Mouse (Mus musculus): ENCODE measurements around the gene Dag1.
"Not testable (repeated sequence)": the region's sequence is repeated elsewhere in the genome, so short reads cannot be mapped to it uniquely, and the experiment has no call there.

The Dag1 gene

GRCm38 (mm10) chr9:108272691-108273090, 8.9 kb upstream of the Dag1 start:
- no peak for DNase-seq

GRCm38 (mm10) chr9:108271941-108272340, 8.2 kb upstream of the Dag1 start:
- DNase-seq, result no peak

DNA sequence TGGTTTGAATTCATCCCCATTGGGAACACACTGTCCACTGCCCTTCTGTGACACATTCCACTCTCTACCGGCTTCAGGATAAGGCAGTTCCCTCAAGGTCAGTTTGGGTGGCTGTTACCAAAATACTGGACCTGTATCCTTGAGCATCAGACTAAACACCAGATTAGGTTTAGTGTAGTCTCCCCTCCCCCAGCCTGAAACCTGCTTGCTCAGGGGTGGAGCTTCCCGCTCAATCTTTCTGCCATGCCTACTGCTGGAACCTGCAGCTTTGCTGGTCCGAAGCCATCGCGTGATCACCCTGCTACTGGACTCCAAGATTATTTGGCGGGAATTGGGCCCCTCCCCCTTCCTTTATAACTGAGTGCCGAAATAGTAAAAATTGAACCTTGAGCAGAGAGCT, 4.9 kb upstream of the Dag1 start:
- DNase-seq, result not testable (repeated sequence)

DNA sequence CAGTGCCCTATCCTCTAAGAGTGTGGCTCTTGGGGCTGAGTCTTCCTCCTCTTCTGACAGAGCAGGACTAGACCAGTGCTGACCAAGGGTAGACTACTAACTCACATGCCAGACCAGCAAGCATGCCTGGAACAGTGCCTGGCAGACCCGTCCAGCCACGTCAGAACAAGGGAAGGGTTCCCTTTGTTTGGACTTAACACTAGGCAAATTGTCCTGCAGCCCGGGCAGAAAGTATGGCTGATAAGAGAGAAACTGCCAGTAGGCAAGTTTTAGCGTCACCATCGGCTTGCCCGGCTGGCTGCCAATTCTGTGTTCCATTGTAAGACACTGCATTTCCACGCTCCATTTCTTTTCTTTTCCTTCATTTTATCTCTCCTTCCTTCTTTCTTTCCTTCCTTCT, 3.9 kb upstream of the Dag1 start:
- no peak for DNase-seq

GRCm38 (mm10) chr9:108266261-108266935, 2.6 kb upstream of the Dag1 start:
- DNase-seq, result no peak

DNA sequence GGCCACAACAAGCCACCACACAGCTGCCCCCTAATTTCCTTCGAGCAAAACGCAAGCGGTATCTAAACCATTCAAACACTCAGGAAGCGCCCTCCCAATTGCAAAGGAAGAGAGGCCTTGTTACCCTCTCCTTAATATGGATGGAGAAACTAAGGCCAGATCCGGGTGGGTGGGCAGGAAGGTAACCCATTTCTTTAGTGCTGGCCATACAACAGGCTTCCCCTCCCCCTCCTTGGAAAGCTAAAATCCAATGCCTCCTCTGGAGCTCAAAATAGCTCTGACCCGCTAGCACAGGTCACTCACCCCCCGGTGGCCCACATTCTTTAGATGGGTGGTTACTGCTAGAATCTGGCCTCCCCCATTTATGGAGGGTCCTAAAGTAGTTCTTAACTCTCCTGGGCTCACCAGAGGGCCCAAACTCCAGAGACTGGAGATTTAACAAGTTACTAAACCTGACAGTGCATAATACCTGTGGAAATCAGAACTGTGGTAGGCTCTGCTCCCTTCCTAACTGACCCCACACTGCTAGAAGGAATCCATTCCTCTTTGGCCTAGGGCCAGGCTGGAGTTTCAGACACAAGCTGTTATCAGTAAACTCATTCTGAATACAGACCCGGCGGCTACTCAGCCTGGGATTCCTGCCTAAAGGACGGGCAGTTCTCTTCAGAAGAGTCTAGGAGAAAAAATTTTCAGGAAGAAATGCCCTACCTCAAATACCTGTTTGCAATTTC, 598 bp upstream of the Dag1 start:
- peak; percentile 21 for DNase-seq

- DNase-seq, result peak; percentile 50
Measured at GRCm38 (mm10) chr9:108263131-108263681, 552 bp downstream of the Dag1 start.

GRCm38 (mm10) chr9:108262494-108263049, 1.2 kb downstream of the Dag1 start:
- no peak for DNase-seq

DNA sequence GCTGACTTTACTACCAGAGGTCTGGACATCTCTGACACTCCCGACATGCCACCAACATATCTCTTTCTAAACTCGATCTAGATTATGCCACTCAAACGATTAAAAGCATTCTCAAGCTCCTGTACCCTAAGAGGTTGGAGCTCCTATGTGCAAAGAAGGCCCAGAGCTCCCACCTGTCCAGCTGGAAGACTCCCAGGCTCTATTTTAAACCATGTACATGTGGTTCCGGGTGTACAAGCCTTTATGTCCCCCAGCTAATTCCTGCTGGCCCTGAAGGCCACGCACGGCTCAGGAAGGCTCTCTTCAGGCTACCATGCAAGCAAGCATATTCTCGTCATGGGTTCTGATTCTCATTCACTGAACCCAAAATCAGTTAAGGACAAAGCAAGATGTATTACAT, 1.9 kb downstream of the Dag1 start:
- no peak for DNase-seq

- no peak for DNase-seq
Measured at GRCm38 (mm10) chr9:108260526-108260925, 3.2 kb downstream of the Dag1 start.

DNA sequence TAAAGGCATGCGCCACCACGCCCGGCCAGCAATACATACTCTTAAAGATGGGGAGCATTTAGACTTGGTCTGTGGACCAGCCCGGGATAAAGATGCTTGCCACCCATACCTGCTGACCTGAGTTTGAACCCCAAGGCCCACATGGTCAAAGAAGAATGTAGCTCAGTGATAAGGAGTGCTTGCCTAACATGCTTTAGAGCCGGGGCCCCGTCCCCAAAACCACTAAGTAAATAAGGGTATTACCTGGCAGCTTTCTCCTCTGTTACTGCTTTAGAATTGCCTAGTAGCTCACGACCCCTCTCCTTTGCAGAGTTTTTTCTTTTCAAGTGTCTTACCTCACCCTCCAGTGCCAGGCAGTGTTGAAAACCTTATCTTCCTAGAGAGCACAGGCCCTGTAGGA, 11.0 kb downstream of the Dag1 start:
- no peak for DNase-seq

DNA sequence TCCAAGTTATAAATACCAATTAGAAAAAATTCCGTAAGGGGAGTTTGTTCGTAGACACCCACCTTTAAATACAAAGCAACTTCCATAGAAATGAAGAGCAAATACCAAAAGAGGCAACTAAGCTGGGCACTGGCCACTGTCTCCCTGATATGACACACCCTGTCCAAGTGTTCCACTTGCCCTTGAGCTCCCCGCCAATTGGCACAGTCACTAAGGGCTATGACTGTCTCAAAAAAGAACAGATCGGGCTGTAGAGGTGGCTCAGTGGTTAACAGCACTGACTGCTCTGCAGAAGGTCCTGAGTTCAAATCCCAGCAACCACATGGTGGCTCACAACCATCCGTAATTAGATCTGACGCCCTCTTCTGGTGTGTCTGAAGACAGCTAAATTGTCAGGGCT, 11.9 kb downstream of the Dag1 start:
- DNase-seq, result no peak

GRCm38 (mm10) chr9:108248957-108249356, 14.8 kb downstream of the Dag1 start:
- no peak for DNase-seq

- DNase-seq, result no peak
Measured at GRCm38 (mm10) chr9:108244984-108245383, 18.8 kb downstream of the Dag1 start.

- DNase-seq, result no peak
Measured at GRCm38 (mm10) chr9:108244540-108244939, 19.2 kb downstream of the Dag1 start.

DNA sequence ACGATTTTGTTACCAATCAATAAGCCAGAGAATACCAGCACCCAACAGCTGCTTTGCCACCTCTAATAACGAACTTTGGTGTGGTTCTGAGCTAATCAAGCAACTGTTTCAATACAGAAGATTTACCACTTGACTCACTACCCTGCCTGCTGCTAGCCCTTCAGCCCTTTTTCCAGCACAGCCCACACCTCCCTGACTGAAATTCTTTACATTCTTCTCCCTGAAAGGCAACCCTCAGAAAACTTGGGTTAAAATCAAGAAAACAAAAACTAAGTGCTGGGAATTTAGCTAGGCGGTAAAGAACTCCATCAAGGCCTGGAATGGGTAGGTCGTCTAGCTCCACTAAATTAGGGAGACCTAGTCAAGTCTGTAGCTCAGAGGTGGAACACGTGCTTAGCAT, 23.8 kb downstream of the Dag1 start:
- DNase-seq, result no peak

DNA sequence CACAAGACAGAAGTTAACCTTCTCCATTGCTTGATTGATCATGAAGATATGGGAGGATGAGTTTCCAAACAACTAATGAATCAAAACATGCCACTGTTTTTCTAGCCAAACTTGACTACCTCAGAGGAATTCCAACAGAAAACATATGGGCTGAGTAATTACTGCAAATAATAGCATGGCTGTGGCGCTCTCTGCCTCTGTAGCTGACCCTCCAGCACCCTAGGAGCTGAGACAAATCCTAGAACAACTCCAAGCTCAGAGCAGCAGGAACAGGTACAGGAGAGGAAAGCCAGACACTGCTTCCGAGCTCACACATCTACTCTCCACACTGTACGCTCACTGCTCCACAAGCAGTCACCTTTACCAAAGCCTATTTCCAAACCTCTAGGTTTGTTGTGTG, 24.9 kb downstream of the Dag1 start:
- no peak for DNase-seq

DNA sequence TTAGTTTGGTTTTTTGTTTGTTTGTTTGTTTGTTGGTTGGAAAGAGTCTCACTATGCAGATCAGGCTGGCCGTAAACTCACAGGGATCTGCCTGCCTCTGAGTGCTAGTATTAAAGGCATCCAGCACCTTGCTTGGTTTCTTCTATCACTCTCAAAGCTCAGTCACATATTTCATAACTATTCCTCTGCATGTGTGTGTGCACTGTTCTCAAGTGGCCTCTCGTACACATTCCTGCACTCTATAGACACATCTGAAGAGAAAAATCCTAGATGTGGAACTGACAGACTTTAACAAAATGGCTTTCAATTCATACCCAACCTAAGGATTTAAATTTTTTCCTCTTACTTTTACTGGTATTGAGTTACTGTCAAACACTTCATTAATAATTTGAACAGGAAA, 25.4 kb downstream of the Dag1 start:
- no peak for DNase-seq

DNA sequence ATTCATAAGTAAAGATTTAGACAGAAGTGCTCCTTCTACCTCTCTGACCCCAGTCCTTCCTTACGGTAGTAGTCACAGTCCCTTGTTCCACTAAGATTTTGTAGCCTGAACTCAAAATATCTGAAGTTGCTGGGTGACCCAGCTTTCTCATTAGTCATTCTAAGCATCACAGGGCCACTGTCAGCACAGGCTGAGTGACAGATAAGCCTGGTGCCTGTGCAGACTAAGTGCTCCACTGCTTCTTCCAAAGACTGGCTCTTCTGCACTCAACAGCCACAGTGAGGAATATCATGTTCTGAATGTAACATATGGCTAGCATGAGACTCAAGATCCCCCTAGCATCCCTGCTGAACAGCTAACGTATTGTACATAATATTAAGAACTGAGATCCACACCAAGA, 29.1 kb downstream of the Dag1 start:
- DNase-seq, result no peak

DNA sequence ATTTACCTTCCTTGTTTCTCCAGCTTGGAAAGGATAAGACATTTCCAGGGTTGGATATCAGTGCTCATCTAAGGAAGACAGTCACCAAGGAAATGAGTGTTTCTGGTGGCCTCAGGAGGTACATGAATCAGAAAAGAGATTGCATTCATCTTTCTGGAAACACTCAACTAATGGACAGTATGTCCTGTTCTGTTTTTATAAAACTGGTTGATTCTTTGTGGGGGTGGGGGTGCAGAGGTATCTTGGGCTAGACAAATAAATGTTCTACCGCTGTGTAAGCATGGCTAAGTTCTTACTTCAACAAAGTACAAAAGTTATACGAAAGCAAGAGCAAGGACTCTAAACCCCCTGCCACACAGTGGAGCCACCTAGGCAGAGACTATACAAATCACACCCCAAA, 30.9 kb downstream of the Dag1 start:
- DNase-seq, result no peak

GRCm38 (mm10) chr9:108227911-108228649, 35.7 kb downstream of the Dag1 start:
- DNase-seq, result no peak

DNA sequence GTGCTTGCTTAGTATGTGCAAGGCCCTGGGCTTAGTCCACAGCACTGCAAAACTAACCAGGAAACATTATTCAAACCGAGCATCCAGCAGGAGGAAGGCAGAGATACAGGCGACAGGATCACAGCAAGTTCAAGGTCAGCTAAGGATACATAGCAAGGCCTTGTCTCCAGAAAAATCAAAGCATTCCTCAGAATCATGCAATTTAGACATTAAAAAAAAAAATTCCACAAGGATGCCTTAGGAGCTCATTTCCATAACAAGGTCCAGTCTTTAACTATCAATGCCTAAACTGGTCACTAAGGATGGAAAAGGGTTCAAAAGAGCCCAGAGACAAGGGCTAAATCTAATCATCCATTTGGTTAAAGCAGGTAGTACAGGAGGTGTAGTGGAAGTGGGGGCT, 38.6 kb downstream of the Dag1 start:
- DNase-seq, result no peak

- DNase-seq, result no peak
Measured at GRCm38 (mm10) chr9:108223633-108224032, 40.1 kb downstream of the Dag1 start.
